In the genomic region with DNA sequence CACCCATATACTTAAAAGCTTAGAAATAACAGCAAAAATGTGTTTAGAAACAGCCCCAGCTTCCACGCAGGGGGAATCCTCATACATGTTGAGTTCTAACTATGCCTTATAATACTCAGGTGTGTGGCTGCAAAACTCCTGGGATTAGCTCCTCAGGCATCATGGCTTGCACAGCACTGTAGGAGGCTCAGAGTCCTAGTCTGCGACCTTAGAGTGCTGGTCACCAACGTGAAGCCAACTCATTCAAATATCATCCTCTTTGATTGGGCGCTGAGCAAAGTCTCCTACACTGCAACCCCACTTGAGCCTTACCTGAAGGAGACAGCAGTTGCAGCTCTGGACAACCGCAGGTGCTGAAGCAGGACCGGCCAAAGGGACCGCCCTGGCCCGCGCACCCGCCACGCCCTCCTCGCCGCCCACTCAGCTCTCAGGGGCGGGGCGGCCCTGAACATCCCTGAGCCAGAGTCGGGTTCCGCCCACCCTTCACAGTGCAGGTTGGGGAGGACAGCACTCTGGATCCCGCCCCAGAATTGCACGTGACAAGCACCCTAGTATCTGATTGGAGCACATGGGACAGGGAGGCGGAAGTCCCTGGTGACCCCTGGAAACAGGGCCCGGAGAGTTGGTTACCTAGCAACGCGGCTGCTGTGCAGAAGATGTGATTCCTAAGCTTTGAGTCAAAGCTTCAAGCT, we compare ENCODE assay signal across 8 mouse cellular contexts.
DNase-seq lines count a peak whose midpoint lies in the region; ATAC-seq lines count a peak whose summit lies in the region.

No protein-coding gene starts in this region.

- 1% methylated on average over 23 of the region's 23 CpGs for WGBS in intestine, embryonic 14.5 days

- peak overlapping the region; percentile 37 for H3K4me3 ChIP-seq in intestine, embryonic 14.5 days (ENCODE audit: low read depth, low read length)

- H3K27ac ChIP-seq in intestine, embryonic 14.5 days (ENCODE audit: low read depth): no peak overlapping the region

- H3K27me3 ChIP-seq in intestine, embryonic 14.5 days (replicated peaks; ENCODE audit: control insufficient read depth, insufficient read depth, low read length): no peaks in the 10 kb centered on the region

- DNase-seq in adrenal gland, postnatal 10 days: peak; percentile 83
- peak; percentile 92 for DNase-seq in embryo, embryonic 9.5 days (ENCODE audit: extremely low spot score)
- DNase-seq in gastrocnemius, postnatal 4 days (ENCODE audit: low spot score in 2 of 2): peak; percentile 52 to 77
- peak; percentile 84 for DNase-seq in intestine, embryonic 14.5 days (ENCODE audit: low spot score)
- DNase-seq in left cerebral cortex, adult 9 months (ENCODE audit: low spot score in 2 of 2): peak; percentile 95 to 97
- peak; percentile 96 to 98 for DNase-seq in right cerebral cortex, postnatal 10 days (ENCODE audit: low spot score in 2 of 2)
- DNase-seq in urinary bladder, postnatal 25 days (ENCODE audit: low spot score): peak; percentile 54

- H3K9me3 ChIP-seq in intestine, embryonic 14.5 days (ENCODE audit: control insufficient read depth, low read length): no peaks in the 10 kb centered on the region

- H3K4me2 ChIP-seq in intestine, embryonic 14.5 days (ENCODE audit: low read length): peak overlapping the region; percentile 54

- H3K36me3 ChIP-seq in intestine, embryonic 14.5 days (ENCODE audit: control insufficient read depth, insufficient read depth, low read length): no peaks in the 10 kb centered on the region

- H3K4me1 ChIP-seq in intestine, embryonic 14.5 days (replicated peaks; ENCODE audit: control insufficient read depth, insufficient read depth, low read length): peaks cover 5% of the 10 kb centered on the region

- no peak overlapping the region for H3K9ac ChIP-seq in intestine, embryonic 14.5 days (ENCODE audit: low read length)

- peak; percentile 100 for ATAC-seq in intestine, embryonic 14.5 days (replicated peaks; ENCODE audit: low FRiP score, low TSS enrichment, low read depth)
- ATAC-seq in megakaryocyte, adult 5-6 weeks (ENCODE audit: poor library complexity, severe bottlenecking): 0 out of 2 replicates have a peak, but pooled peaks have one; percentile 24
